Mouse (Mus musculus) ES-E14 (cell line): Measurements from ENCODE around the gene Gpr137.

Experiments used
- CHD2 ChIP-seq: IDR thresholded peaks from 2 replicates; pipeline ENCODE4 v1.6.1; 2014; ENCODE audit warnings: mild to moderate bottlenecking, low read depth, low read length, inconsistent platforms
- HCFC1 ChIP-seq: IDR thresholded peaks from 2 replicates; pipeline ENCODE4 v1.6.1; 2012; ENCODE audit warnings: low read length, inconsistent platforms, borderline replicate concordance; ENCODE audit not compliant: insufficient read depth
- MAFK ChIP-seq: IDR thresholded peaks from 2 replicates; pipeline ENCODE4 v1.6.1; 2014; ENCODE audit warnings: mild to moderate bottlenecking, low read depth, low read length, inconsistent platforms; ENCODE audit not compliant: insufficient read depth
- ZC3H11A ChIP-seq: IDR thresholded peaks from 2 replicates; pipeline ENCODE4 v1.6.1; 2012; ENCODE audit warnings: low read depth, mild to moderate bottlenecking, inconsistent platforms, low read length, borderline replicate concordance
- ZNF384 ChIP-seq: IDR thresholded peaks from 2 replicates; pipeline ENCODE4 v1.6.1; 2012; ENCODE audit warnings: low read depth, low read length, inconsistent platforms

DNA sequence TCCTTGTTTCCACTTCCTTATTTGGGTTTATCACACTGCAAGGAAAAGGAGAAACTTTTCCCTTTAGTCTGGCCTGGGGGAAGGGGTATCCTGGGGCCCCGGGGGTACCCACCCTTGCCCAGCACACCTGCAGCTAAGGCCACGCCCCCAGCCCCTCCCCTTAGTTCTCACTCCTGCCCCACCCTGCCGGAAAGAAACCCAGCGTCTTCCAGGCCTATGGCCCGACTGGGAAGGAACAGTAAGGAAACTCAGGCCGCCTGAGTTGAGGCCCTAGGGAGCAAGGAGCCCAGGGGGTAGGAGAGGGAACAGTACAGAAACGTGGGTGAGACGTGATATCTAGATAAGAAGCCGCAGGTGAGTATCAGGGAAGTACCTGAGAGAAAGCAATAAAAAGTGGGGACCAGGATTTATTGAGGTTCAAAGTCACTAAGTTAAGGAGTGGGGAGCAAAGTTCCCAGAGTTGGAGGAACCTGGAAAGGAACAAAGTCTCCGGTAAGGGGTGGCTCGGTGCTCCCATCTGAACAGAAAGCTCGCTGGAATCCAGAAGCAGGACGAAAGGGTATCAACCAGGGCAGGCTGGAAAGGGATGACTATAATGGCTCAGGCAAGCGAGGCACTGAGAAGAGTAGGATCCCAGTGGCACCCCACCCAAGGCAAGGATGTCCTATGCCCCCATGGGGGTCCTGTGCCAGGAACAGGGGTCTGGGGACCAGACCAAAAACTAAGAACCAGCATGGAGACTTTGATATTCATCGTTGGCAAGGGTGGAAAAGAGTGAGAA, 26.4 kb upstream of the Gpr137 start:
- TF ChIP-seq ZC3H11A: no peak
- TF ChIP-seq ZNF384: no peak
- TF ChIP-seq HCFC1: no peak
- TF ChIP-seq CHD2: no peak
- no peak for TF ChIP-seq MAFK
